Mouse (Mus musculus) spleen, adult 18-20 months (tissue): ENCODE measurements around the gene Cpsf3.

Experiments used
- DNase-seq, 2 experiments: peaks; one replicate each; pipeline ENCODE4 v3.0.0; 2022; ENCODE audit warnings: mixed read lengths in 2 of 2

The Cpsf3 gene

DNA sequence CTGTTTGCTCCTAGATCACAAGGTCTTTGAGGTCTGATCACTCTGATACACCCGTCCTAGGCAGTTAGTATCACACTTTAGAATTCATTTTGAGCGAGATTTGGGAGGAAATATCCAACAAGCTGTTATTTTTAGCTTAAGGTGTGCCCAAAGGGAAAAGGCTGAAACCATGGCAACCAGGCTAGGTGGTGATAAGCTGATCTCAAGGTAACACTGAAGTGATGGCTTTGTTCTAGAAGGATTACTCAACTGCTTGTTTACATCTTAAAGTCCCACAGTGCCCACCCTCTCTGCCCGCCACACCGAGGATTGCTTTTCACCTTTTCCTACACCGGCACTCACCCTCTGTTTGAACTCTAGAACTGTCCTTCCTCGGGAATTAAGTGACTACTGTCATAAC lies 4.5 kb downstream of the Cpsf3 start:
- no peak for DNase-seq

- DNase-seq = no peak
Observed at GRCm38 (mm10) chr12:21298856-21299255, 13.7 kb downstream of the Cpsf3 start.

DNA sequence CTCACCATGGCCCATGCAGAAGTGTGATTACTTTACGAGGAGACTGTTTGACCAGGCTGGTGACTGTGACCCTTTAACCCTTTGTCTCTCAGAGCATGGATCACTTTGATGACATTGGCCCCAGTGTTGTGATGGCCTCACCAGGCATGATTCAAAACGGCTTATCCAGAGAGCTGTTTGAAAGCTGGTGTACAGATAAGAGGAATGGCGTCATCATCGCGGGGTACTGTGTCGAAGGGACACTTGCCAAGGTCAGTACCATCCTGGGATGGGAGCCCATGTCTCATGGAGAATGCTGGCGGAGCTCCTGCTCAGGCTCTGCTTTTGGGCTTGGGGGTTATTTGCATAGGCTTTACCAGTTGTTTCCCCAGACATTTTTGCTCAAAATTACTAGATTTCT lies 16.1 kb downstream of the Cpsf3 start:
- no peak for DNase-seq

GRCm38 (mm10) chr12:21301932-21302331 lies 16.7 kb downstream of the Cpsf3 start:
- no peak for DNase-seq

DNA sequence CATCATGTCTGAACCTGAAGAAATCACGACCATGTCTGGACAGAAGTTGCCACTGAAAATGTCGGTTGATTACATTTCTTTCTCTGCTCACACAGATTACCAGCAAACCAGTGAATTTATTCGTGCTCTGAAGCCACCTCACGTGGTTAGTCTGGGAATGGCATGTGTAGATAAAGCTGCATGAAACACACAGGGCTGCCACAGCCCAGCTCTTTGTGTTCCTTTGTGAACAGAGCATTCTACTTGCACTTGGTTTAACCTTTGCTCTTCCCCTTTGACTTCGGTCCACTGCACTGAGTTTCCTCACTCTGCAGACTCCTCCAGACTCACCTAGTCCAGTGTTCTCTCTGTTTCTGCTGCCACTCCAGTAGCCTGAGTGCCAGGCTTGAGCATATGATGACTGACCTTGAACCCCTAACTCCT lies 17.2 kb downstream of the Cpsf3 start:
- DNase-seq = no peak

- no peak for DNase-seq
Observed at GRCm38 (mm10) chr12:21305741-21306140, 20.6 kb downstream of the Cpsf3 start.

- no peak for DNase-seq
Observed at GRCm38 (mm10) chr12:21306721-21307120, 21.5 kb downstream of the Cpsf3 start.

DNA sequence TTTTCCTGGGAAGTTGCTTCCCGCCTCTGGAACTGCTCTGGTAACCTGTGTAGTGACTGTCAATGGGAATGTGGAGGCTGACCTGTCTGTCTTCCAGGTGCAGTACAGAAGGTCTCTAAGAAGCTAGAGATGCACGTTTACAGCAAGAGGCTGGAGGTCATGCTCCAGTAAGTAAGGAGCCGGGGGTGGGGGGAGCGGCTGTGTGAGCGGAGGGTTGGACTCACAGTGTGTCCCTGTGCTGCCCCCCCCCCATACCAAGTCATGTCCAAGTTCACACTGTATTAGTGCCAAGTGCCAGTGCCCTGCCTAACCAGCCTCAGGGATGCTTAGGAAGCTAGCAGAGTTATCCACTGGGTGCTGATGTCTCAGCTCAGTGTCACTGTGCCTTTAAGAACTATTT lies 27.0 kb downstream of the Cpsf3 start:
- DNase-seq = no peak

DNA sequence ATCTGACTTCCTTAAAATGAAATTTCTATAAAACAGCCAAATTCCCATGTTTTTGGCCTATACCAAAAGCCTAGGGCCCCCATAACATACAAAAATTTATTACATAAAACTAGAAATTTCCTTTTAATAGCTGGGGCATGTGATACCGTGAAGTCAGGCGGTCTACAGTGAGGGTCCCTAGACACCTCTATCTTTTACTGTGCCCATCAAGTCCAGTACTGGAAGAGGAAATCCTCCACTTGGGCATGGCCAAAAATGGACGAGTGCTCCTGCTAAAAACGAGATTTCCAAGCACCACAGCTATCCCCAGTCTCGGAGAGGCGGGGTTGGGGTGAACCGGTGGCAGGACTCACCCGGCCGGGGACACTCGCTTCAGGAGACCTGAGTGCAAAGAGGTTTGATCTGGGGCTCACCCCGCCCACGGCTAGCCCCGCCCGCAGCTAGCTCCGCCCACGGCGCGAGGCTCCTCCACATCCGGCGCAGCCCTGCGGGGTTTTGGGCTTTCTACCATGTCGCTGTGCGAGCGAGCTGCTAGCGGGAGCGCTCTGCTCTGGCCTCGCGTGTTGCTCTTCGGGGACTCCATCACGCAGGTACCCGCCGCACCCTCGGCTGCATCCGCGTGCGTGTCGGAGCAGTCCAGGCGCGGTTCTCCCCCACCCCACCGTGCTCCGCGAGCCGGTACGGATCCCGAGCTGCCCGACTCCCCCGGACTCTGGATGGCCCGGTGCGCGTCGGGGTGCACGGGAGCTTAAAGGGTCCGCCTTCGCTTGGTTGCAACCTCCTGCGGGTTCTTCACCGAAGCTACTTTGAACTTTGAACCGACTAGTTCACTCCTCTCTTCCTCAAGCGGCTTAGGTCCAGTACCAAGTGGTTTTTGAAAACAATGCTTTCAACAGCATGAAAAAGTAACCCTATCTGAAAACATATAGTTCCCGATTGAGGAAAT lies 31.0 kb downstream of the Cpsf3 start, which contains the start of gene Iah1:
TSS of gene Iah1 (plus strand) at position 467 of the 946 bp plus-strand sequence.
- DNase-seq = peak; percentile 84 to 94

- DNase-seq = no peak
Observed at GRCm38 (mm10) chr12:21316869-21317265, 31.7 kb downstream of the Cpsf3 start.

- DNase-seq = peak; percentile 61 to 80
Observed at GRCm38 (mm10) chr12:21318143-21318895, 33.1 kb downstream of the Cpsf3 start.

- no peak for DNase-seq
Observed at GRCm38 (mm10) chr12:21320317-21320716, 35.1 kb downstream of the Cpsf3 start.

DNA sequence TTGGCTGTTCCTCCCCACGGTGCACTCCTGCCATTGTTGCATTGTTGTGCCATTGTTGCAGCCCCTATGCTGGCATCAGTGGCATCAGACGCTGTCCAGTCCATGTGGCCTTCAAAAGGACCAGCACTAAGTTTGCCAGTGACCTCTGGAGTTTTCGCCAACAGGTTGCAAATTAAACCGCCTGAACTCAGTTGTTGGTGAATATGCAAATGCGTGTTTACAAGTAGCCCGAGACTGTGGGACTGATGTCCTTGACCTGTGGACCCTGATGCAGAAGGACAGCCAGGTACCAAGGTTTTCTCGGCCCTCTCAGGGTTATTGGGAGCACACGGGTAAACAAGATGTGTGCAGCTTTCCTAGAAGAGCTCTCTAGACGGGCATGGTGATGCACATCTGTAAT lies 36.0 kb downstream of the Cpsf3 start:
- no peak for DNase-seq

DNA sequence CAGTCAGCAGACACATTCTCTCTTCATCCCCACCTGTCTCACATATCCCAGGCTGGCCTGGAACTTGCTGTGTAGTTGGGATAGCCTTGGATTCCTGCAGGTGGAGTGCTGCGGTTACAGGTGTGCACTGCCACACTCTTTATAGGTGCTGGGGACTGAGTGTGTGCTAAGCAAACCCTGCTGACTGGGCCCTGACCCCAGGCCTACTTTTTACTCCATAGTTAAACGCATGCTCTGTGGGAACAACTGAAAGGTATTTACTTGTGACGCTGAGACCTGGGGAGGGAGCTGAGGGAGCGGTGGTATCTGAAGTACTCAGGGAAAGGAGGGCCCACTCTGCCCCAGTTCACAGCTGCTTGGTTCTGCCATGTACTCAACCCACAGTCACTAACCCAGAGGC lies 37.1 kb downstream of the Cpsf3 start:
- DNase-seq = no peak

DNA sequence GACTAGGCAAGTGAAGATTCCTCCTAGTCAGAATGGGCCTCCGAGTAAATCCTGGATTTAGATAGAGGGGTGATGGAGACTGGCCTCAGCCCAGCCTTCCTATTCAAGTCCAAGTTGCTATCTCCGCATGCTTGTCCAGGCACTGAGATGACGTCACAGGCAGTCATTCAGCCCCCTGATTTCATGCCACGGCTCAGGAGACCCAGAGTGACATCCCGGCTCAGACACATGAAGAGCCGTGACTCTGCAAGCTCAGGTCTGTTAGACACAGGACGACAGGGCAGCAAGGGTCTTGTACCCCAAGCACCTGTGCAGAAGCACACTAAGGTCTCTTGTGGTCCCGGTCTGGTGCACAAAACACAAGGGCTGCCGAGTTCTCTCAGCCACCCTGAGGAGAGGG lies 37.7 kb downstream of the Cpsf3 start:
- DNase-seq = no peak

GRCm38 (mm10) chr12:21324101-21324500 lies 38.9 kb downstream of the Cpsf3 start:
- no peak for DNase-seq

GRCm38 (mm10) chr12:21325266-21325665 lies 40.1 kb downstream of the Cpsf3 start:
- DNase-seq = no peak

DNA sequence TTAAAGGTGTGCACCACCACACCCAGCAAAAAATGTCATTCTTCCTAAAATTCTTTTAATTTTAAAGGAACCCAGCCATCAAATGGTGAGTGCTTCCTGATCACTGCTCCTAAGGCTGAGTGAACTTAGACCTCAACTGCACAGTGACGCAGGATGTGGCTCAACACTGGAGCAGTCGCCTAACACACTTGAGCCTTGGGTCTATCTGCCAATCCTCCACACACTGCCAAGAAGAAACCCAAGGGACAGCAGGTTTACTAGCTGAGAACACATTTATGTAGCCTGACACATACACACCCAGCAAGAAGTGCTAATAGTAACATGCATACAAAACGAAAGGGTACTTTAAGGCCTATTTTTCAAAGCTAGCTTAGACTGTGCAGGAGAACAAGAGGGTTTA lies 41.1 kb downstream of the Cpsf3 start:
- no peak for DNase-seq

GRCm38 (mm10) chr12:21329661-21330400 lies 44.6 kb downstream of the Cpsf3 start:
- no peak for DNase-seq

GRCm38 (mm10) chr12:21330961-21331576 lies 45.9 kb downstream of the Cpsf3 start:
- no peak for DNase-seq

GRCm38 (mm10) chr12:21331711-21332110 lies 46.5 kb downstream of the Cpsf3 start:
- no peak for DNase-seq

GRCm38 (mm10) chr12:21333021-21333420 lies 47.8 kb downstream of the Cpsf3 start:
- DNase-seq = no peak

DNA sequence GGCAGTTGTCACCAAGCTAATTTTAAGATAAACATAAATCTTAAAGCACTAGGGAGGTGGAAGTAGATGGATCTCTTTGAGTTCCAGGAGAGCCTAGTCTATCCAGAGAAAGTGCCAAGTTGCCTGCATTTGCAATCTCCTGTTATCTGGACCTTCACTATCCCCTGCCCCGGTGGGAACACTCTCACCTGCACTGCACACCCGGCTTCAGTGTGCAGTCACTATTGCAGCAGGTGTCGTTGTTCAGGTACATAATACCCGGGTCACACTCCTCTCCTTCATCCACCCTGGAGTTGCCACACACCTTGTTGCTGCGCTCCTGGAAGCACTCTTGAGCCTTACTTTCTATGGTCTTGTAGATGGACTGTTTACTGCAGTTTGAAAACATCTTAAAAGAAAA lies 48.6 kb downstream of the Cpsf3 start:
- no peak for DNase-seq
